Mouse (Mus musculus) embryonic stem cell, embryonic (primary cell): ENCODE results near the gene Akap7.

ENCODE experiments used
- CTCF ChIA-PET, 4 experiments: fragments of 300-600 bp in 2 of 4; fragments of 350-600 bp in 2 of 4; sonication (Branson Sonifier 250); formaldehyde crosslinking; loops; one replicate each; lab custom pipeline; 2022; ENCODE audit warnings: inconsistent platforms in 2 of 4; lab: Charles Lee
- POLR2A ChIA-PET, 4 experiments: fragments of 300-600 bp in 2 of 4; fragments of 350-600 bp in 2 of 4; sonication (Branson Sonifier 250); formaldehyde crosslinking; loops; one replicate each; lab custom pipeline; 2022; ENCODE audit warnings: antibody characterized with exemption in 4 of 4, inconsistent platforms in 1 of 4; lab: Charles Lee

The Akap7 gene

DNA sequence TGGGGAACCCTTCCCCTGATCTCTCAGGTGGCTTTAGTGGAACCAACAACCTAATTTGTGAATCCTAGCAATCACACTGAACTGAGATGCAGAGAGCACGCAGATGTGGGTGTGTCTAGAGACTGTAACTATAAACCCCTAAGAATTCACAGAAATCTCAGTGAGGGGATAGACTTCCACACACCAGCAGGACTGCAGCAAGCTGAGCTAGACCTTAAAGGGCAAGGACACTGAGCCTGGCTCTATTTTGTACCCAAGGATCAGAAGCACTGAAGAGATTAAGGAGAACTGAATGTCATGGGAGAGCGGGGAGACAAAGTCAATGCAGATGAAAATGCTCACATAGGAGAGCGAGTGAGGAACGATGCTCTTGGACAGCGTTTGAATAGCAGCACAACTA, 2.3 kb upstream of the Akap7 start:
- ChIA-PET CTCF (no interaction called here), POLR2A (interaction anchor here in 2 of 4 experiments (1.0 to 2.0 kb wide), 3 partner anchors 13 to 16 kb away, joined by 3 to 6 read pairs (median 3); no protein-coding TSS in a partner anchor)

DNA sequence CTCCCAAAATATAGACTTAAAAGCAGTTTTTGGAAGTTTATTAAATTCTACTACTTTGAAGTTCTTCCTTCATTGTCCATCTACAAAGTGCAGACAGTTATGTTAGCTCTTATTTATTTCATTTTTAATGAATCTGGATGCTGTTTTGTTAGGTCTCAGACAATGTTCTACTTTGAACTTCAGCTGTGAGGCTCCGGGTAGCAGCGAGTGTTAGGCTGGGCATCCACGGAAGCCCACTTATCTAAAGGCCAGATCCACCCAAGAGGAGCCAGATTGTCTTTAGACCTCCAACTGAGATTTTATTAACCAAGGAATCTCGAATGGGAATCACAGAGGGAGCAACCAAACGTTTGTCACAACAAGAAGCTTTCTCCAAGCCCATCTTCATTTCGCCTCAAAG, 2.5 kb downstream of the Akap7 start:
- POLR2A ChIA-PET: interaction anchor here in 3 of 4 experiments (0.6 to 1.6 kb wide), 7 partner anchors 8 to 79 kb away, joined by 3 to 8 read pairs (median 3); no protein-coding TSS in a partner anchor

DNA sequence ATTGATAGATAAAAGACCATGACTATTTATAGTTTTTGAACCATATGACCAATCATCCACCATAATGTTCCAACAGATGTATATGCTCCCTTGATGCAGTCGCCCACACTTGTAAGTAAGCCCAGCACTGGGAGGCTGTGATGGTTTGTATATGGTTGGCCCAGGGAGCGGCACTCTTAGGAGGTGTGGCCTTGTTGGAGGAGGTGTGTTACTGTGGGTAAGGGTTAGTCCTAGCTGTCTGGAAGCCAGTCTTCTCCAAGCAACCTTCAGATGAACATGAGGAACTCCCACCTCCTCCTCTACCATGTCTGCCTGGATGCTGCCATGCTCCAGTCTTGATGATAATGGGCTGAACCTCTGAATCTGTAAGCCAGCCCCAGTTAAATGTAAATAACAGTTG, 3.1 kb downstream of the Akap7 start:
- ChIA-PET POLR2A (interaction anchor here in 2 of 4 experiments (0.8 to 1.4 kb wide), 2 partner anchors 9 to 10 kb away, joined by 3 read pairs; no protein-coding TSS in a partner anchor), CTCF (no interaction called here)

More for the DNA sequence above, 2.5 kb downstream of the Akap7 start:
- CTCF ChIA-PET: no interaction called here

DNA sequence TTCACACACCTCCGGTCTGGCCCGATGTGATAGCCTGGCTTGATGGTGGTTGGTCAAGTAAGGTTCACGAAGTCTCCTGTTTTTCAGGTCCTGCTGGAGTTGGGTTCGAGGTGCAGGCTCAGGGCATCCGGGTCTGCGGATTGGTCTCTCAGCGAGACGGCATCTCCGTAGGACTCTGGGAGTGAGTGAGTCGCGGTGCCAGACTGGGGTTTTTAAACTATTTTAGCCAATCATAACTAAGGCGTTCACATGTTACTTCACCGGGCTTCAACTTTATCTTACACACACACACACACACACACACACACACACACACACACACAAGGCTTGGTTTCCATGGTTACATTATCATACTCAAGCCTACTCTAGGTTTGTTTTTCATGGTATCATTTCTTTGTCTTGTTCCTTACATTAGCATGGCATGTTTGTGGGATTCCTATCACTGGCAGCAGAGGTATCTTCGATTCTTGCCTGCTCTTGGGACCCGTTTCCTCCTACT, 8.6 kb downstream of the Akap7 start:
- POLR2A ChIA-PET: interaction anchor here in 3 of 4 experiments (0.9 to 1.6 kb wide), 6 partner anchors 9 to 61 kb away, joined by 3 to 5 read pairs (median 4); partner anchors contain the start of gene Epb41l2 (in 1 of the 3)
- CTCF ChIA-PET: no interaction called here

DNA sequence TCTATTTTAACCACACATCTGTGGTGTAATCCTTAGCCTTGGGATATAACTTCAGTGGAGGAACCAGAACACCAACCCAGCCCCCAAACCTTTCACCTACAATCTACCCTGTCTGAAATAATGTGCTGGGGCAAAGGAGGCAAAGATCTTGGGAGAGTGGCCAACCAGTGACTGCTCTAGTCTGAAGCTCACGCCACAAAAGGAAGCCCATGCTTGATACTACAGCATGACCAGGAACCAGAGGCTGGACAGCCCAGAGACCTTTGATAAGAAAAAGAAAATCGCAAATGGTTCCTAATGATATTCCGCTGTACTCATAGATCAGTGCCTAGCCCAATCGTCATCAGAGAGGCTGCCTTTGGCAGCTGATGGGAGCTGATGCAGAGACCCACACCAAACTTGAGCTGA, 9.4 kb downstream of the Akap7 start:
- ChIA-PET POLR2A (interaction anchor here in 3 of 4 experiments (0.5 to 1.5 kb wide), 12 partner anchors 10 to 284 kb away, joined by 3 to 5 read pairs (median 3); partner anchors contain the start of gene Epb41l2 (in 1 of the 3)), CTCF (interaction anchor here in 1 of 4 experiments (1.2 kb wide), 1 partner anchor 13 kb away, joined by 4 read pairs; no protein-coding TSS in a partner anchor)

DNA sequence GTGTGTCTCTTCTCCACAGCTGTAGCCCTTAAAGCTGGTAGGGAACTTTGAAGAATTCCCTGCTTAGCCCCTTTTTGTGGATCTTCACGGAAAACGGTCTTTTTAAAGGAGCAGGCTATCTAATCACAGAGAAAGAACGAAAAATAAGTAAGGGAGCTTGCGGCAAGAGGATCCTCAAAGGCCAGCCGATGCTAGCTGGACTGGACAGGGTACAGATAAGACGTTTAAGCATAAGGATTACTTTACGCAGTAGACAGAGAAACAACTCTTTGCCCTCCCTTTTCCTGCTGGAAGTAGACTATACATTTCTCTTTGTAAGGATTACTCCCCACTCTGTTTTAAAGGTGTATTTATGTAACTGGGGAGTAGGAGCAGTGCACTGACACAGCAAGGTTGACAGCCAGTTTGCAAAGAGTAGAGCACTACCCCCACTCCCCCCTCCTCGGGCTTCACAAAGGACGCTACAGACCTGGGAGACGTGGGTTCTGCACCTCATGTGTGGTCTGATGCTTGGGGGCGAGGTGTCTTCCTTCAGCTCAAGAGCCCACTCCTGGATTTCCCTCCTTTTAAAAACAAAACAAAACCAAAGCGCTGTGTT, 9.9 kb downstream of the Akap7 start:
- CTCF ChIA-PET: interaction anchor here in 1 of 4 experiments (1.2 kb wide), 1 partner anchor 13 kb away, joined by 4 read pairs; no protein-coding TSS in a partner anchor
- POLR2A ChIA-PET: interaction anchor here (0.5 to 2.5 kb wide), 20 partner anchors 8 to 285 kb away, joined by 3 to 9 read pairs (median 3); no protein-coding TSS in a partner anchor

DNA sequence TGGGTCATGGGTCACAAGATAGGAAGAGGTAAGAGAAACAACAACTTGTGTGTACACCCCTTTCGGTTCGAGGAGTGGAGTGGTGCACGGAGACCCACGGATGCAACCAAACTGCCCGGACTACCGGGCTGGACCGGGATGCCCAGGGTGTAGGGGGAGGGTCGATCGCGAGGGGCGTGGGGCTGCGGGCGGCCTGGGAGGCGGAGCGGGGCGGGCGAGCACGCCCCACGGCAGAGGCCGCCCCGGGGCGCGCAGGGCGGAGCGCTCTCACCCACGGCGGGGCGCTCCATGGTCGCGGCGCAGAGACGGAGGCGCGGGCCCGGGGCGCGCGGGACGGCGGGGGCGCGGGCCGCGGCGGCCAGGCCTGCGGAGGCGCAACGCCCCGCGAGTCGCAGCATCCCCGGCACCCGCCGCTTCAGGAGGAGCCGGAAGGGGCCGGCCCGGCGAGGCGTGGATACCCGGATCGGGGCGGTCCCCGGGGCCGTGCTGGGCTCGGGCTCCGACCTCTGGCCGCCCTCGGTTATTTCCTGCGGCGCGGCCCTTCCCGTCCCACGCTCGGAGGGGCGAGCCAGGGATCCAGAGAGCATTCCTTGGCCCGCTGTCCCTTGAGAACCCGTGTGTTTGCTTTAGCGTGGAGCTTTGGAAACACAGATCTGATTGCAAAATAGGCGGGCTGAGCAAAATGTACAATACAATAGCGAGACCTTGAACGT, 10.9 kb downstream of the Akap7 start:
- ChIA-PET CTCF (interaction anchor here in 1 of 4 experiments (1.2 kb wide), 1 partner anchor 12 kb away, joined by 4 read pairs; no protein-coding TSS in a partner anchor), POLR2A (interaction anchor here (0.6 to 2.5 kb wide), 20 partner anchors 9 to 134 kb away, joined by 3 to 9 read pairs (median 3); no protein-coding TSS in a partner anchor)

DNA sequence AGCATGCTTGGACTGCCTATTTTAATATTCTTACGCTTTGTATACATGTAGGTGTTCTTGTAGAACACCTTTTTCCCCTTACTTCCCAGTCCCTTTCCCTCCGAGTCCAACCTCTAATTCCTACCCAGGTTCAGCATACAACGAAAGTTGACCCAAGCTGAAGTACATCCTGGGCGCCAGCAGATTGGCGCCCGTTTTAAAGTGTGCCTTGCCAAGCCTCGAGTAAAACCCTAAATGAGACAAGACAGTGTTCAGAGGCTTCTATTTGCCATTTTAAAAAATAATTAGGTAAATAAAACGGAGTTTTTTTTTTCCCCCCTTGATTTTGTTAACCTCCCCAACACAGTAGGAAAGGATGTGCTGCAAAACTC, 11.4 kb downstream of the Akap7 start:
- POLR2A ChIA-PET: interaction anchor here in 2 of 4 experiments (0.7 to 2.5 kb wide), 7 partner anchors 9 to 88 kb away, joined by 3 to 9 read pairs (median 4); no protein-coding TSS in a partner anchor
- CTCF ChIA-PET: no interaction called here

DNA sequence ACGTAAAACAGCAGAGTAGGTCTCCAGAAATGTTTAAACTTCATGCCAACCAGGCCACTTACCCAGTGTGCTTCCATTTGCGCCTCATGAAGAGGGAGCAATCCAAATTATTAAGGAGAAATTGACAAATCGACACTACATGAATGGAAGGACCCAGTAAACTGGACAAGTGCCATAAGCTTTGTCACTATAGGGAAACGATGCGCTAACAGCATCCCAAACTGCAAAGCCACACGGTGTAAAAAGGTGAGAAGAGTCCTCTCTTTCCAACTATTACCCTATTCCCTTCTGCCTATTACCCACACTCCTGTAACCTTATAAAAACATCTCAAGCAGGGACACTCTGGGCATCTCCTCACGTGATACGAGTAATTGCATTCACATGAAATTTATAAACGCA, 11.8 kb downstream of the Akap7 start:
- CTCF ChIA-PET: interaction anchor here in 3 of 4 experiments (0.6 kb wide), 3 partner anchors 10 to 192 kb away, joined by 3 read pairs; no protein-coding TSS in a partner anchor
- POLR2A ChIA-PET: interaction anchor here in 2 of 4 experiments (0.6 to 2.5 kb wide), 14 partner anchors 8 to 141 kb away, joined by 3 to 9 read pairs (median 3); no protein-coding TSS in a partner anchor

DNA sequence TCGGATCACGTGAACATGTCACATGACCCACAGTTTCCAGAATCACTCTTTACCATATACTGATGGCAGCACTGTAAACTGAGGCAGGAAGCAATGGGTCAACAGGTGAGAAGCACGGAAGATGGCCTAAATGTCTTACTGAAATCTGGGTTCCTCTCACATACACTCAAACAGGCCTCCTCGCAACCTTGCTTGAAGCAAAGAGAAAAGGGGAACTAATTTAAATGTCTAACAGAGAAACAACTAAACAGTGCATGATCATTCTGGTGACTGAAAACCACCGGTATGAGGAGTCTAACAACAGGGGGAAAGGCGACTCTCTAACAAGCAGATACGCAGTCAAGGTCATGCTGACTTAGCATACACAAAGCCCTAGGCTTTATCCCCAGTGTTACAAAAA, 12.7 kb downstream of the Akap7 start:
- ChIA-PET CTCF (interaction anchor here in 3 of 4 experiments (0.6 to 1.2 kb wide), 3 partner anchors 10 kb away, joined by 3 to 4 read pairs (median 3); no protein-coding TSS in a partner anchor), POLR2A (interaction anchor here in 2 of 4 experiments (0.6 to 2.5 kb wide), 16 partner anchors 9 to 142 kb away, joined by 3 to 9 read pairs (median 3); no protein-coding TSS in a partner anchor)

DNA sequence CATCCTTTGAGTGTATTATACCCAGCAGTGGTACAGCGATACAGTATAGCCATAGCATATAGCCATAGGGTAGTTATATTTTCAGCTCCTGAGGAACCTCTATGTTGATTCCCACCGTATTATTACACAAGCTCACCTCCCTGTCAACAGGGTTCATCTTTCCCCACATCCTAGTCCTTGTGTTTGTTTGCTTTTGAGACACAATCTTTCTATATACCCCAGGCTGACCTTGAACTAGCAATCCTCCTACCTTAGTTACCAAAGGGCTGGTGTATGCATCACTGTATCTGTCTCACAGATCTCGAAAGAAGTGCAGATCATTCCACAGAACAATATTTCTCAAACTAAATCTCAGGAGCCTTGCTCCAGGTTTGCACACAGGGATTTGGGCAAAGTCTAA, 13.9 kb downstream of the Akap7 start:
- POLR2A ChIA-PET: interaction anchor here in 1 of 4 experiments (1.5 kb wide), 1 partner anchor 65 kb away, joined by 3 read pairs; no protein-coding TSS in a partner anchor
- CTCF ChIA-PET: interaction anchor here in 1 of 4 experiments (1.2 kb wide), 1 partner anchor 9 kb away, joined by 4 read pairs; no protein-coding TSS in a partner anchor

DNA sequence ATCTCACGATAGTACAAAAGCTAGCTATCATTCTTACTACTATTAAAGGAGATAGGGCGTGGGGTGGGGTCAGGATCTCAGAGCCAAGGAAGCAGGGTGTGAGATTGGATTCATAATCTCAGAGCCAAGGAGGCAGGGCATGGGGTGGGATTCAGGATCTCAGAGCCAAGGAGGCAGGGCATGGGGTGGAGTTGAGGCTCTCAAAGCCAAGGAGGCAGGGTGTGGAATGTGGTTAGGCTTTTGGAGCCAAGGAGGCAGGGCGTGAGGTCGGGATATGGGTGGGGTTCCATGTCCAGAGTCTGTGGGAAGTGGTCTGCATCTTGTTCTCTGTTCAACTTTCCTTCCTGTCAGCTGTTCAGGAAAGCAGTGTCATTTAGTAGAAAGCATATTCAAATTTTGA, 16.6 kb downstream of the Akap7 start:
- ChIA-PET CTCF (no interaction called here), POLR2A (interaction anchor here in 2 of 4 experiments (0.6 to 0.8 kb wide), 2 partner anchors 9 to 16 kb away, joined by 3 read pairs; no protein-coding TSS in a partner anchor)

DNA sequence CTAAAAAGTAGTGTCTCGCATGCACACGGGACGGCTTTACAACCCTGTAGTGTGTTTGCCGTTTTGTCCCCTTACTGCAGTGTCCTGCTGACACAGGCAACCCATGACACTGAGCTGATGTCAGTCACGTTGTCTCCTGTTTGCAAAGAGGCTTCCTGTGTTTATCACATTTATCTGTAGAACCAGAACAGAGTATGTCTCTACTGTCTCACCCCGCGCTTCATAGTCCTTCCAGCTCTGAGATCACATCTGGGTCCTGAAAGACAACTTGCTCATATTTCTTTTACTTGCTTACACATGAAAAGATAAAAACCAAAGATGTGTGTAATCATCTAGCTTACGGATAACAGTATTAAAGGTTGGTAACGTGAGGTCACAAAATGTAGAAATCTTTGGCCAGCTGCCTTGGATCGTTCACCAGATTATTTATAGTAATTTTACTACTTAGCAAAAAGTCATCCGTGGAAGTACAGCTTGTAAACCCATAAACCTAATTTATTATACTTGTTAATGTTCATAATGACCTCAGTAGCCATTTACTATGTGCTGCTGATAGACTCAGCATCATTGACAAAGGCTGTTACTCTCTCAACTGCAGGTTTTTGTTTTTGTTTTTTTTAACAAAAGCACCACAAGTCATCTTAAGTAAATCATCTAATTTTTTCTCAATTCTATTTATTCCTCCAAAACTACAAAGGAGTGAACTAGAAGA, 22.4 kb downstream of the Akap7 start:
- ChIA-PET POLR2A (interaction anchor here in 3 of 4 experiments (0.5 to 1.6 kb wide), 7 partner anchors 10 to 549 kb away, joined by 3 to 5 read pairs (median 4); no protein-coding TSS in a partner anchor), CTCF (interaction anchor here (0.5 to 1.4 kb wide), 13 partner anchors 9 to 213 kb away, joined by 3 to 5 read pairs (median 4); no protein-coding TSS in a partner anchor)

DNA sequence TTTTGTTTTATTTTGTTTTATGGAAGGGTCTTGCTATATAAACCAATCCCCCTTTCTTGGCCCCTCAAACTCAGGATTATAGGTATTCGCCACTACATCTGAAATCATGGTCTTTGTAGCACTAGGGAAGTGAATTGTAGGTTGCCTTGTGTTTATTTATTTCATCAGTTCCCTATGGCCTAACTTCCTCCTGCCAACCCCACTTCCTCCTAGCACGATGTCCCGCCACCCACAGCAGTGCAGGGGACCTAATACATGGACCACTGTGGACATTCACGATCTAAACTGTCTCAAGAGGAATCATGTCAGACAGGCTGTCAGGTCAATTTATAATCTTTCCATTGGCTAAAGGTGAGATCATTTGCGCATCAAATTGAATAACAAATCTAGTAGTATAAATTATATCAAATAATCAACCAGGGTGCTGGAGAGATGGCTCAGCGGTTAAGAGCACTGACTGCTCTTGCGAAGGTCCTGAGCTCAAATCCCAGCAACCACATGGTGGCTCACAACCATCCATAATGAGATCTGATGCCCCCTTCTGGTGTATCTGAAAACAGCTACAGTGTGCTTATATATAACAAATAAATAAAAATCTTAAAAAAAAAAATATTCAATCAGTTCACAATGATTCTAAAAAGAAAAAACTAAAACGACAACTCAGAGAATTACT, 23.1 kb downstream of the Akap7 start:
- ChIA-PET POLR2A (interaction anchor here in 2 of 4 experiments (1.1 to 1.6 kb wide), 6 partner anchors 10 to 150 kb away, joined by 3 to 5 read pairs (median 4); no protein-coding TSS in a partner anchor), CTCF (interaction anchor here in 3 of 4 experiments (0.6 to 1.4 kb wide), 15 partner anchors 10 to 1731 kb away, joined by 3 to 5 read pairs (median 4); no protein-coding TSS in a partner anchor)

DNA sequence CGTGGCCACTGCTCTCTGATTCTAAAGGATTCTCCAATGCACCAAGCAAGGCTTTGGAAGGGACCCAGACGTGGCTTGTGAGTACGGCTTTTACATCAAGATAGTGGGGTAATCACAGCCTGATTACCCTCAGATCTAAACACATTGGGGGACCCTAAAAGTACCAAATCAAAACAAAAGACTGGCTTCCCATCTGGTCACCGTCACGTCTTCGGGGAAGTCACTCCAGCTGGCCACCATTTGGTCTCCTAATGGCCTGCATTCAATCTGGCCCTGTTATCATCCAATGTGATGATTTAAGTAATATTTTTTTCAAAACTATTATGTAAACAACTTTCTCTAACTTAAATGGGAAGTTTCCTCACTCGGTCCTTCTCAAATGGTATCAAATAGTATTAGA, 24.3 kb downstream of the Akap7 start:
- POLR2A ChIA-PET: no interaction called here

DNA sequence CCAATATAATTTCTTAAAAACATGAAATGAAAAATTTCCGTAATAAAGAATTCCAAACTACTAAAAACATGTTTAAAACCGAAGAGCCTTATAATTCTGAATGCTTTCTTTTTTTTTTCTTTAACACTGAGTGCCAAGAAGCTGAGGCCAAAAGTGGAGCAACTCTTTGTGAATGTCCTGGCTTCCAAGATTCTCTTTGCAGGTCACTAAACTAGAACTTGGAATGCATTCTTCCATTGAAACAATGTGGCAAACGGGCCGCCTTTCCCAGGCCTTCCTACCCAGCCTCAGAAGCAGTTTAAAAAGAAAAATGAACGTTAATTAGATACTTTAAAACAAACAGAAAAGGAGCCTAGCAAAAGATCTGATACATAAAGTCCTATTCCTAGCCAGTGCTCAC, 27.5 kb downstream of the Akap7 start:
- ChIA-PET POLR2A (interaction anchor here in 3 of 4 experiments (0.6 to 2.1 kb wide), 8 partner anchors 12 to 147 kb away, joined by 3 to 9 read pairs (median 4); no protein-coding TSS in a partner anchor), CTCF (no interaction called here)

More for the DNA sequence above, 24.3 kb downstream of the Akap7 start:
- CTCF ChIA-PET: interaction anchor here in 1 of 4 experiments (0.7 kb wide), 1 partner anchor 613 kb away, joined by 3 read pairs; no protein-coding TSS in a partner anchor
